Mouse (Mus musculus) retina, postnatal 7 days (tissue): ENCODE results near the gene Napb.

Source experiments
- DNase-seq: peaks from one replicate; pipeline ENCODE4 v3.0.0-alpha.2; 2012; ENCODE audit warnings: low read depth, low spot score

Napb gene

GRCm38 (mm10) chr2:148687971-148688370 is 44.3 kb downstream of the Napb start:
- no peak for DNase-seq

GRCm38 (mm10) chr2:148686862-148687261 is 45.4 kb downstream of the Napb start:
- DNase-seq, result no peak

- no peak for DNase-seq
Measured at GRCm38 (mm10) chr2:148685709-148686108, 46.6 kb downstream of the Napb start.

- DNase-seq, result no peak
Measured at GRCm38 (mm10) chr2:148684972-148685371, 47.3 kb downstream of the Napb start.

GRCm38 (mm10) chr2:148683031-148683430 is 49.2 kb downstream of the Napb start:
- DNase-seq, result no peak

GRCm38 (mm10) chr2:148681461-148681891 is 50.8 kb downstream of the Napb start:
- DNase-seq, result no peak

- DNase-seq, result peak; percentile 97
Measured at GRCm38 (mm10) chr2:148680775-148681291, 51.4 kb downstream of the Napb start, which contains the start of gene Gzf1. Gene Gzf1 (plus strand): TSS chr2:148681023.

- DNase-seq, result peak; percentile 70
Measured at GRCm38 (mm10) chr2:148679346-148679745, 52.9 kb downstream of the Napb start.

- DNase-seq, result peak; percentile 55
Measured at GRCm38 (mm10) chr2:148677801-148678200, 54.5 kb downstream of the Napb start.

GRCm38 (mm10) chr2:148672199-148673096 is 59.8 kb downstream of the Napb start, which contains the start of gene Nxt1:
Gene Nxt1 (plus strand): TSS chr2:148672601.
- DNase-seq, result peak; percentile 98

- DNase-seq, result no peak
Measured at GRCm38 (mm10) chr2:148663458-148663857, 68.8 kb downstream of the Napb start.

GRCm38 (mm10) chr2:148654961-148655360 is 77.3 kb downstream of the Napb start:
- DNase-seq, result no peak

GRCm38 (mm10) chr2:148650587-148651357 is 81.5 kb downstream of the Napb start:
- no peak for DNase-seq

- DNase-seq, result no peak
Measured at GRCm38 (mm10) chr2:148644421-148645000, 87.8 kb downstream of the Napb start.
